In the genomic region with DNA sequence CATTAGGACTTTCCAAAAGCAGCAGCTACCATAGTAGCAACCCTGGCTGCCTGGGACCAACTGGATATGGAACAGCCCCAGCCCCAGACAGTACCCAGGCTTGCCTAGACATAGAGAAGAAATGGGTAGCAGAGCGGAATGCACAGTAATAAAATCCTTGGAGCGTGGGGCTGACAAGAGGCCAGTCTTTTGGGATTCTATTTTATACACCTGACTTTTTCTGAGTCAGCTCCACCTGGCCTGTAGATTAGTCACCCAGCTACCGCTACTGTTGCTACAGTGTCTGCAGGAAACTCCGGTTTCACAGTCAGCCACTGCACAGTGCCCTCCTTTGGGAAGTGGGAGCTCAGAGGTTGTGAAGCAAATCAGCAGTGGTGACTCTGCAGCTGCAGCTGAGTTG, we compare ENCODE assay signal across 28 mouse cellular contexts.
DNase-seq lines count a peak whose midpoint lies in the region; ATAC-seq and TF ChIP-seq lines count a peak whose summit lies in the region.
"Had no signal": no experiment of that assay in that cellular context is flagged by ENCODE, and none has a peak within 500 bp of the region (broad histone marks: within the 10 kb centered on the region; RNA-seq: fewer than 3 reads in every experiment).

No protein-coding gene starts in this region.

- no peak overlapping the region for H3K27ac ChIP-seq in kidney, embryonic 14.5 days (ENCODE audit: low read depth, low read length)
- no peak overlapping the region for H3K27ac ChIP-seq in kidney, adult 2 months (ENCODE audit: insufficient read depth, low read depth, low read length)
- no peak overlapping the region for H3K27ac ChIP-seq in kidney, postnatal 0 days
- no peak overlapping the region for H3K27ac ChIP-seq in stomach, postnatal 0 days (replicated peaks)
- H3K27ac ChIP-seq: embryonic facial prominence, embryonic 10.5 days; embryonic facial prominence, embryonic 13.5 days; forebrain, embryonic 12.5 days; forebrain, embryonic 15.5 days; heart, embryonic 15.5 days; hindbrain, embryonic 10.5 days; hindbrain, embryonic 13.5 days had no signal

- no peaks in the 10 kb centered on the region for H3K36me3 ChIP-seq in kidney, embryonic 14.5 days (ENCODE audit: control insufficient read depth, insufficient read depth, low read length)
- H3K36me3 ChIP-seq in kidney, adult 2 months (ENCODE audit: control insufficient read depth, insufficient read depth, low read length) = no peaks in the 10 kb centered on the region
- H3K36me3 ChIP-seq in kidney, postnatal 0 days (ENCODE audit: insufficient read depth, low read length) = no peaks in the 10 kb centered on the region
- H3K36me3 ChIP-seq in stomach, postnatal 0 days (ENCODE audit: control insufficient read depth, insufficient read depth, low read length) = no peaks in the 10 kb centered on the region
- H3K36me3 ChIP-seq: embryonic facial prominence, embryonic 10.5 days; embryonic facial prominence, embryonic 13.5 days; forebrain, embryonic 12.5 days; forebrain, embryonic 15.5 days; heart, embryonic 12.5 days; heart, embryonic 15.5 days; hindbrain, embryonic 10.5 days; hindbrain, embryonic 13.5 days had no signal

- no peak for TF ChIP-seq EP300 in stomach, postnatal 0 days (optimal IDR thresholded peaks at IDR 0.05)

- H3K4me1 ChIP-seq in kidney, embryonic 14.5 days (ENCODE audit: control insufficient read depth, insufficient read depth, low read length) = no peaks in the 10 kb centered on the region
- no peaks in the 10 kb centered on the region for H3K4me1 ChIP-seq in kidney, adult 2 months (ENCODE audit: control insufficient read depth, insufficient read depth, low read length)
- no peaks in the 10 kb centered on the region for H3K4me1 ChIP-seq in kidney, postnatal 0 days (replicated peaks; ENCODE audit: insufficient read depth, low read length)
- no peaks in the 10 kb centered on the region for H3K4me1 ChIP-seq in stomach, postnatal 0 days (replicated peaks; ENCODE audit: control insufficient read depth, insufficient read depth)
- H3K4me1 ChIP-seq: embryonic facial prominence, embryonic 10.5 days; embryonic facial prominence, embryonic 13.5 days; forebrain, embryonic 12.5 days; forebrain, embryonic 15.5 days; hindbrain, embryonic 10.5 days; hindbrain, embryonic 13.5 days had no signal

- H3K9ac ChIP-seq in kidney, embryonic 14.5 days (ENCODE audit: low read depth, low read length) = no peak overlapping the region
- H3K9ac ChIP-seq in kidney, postnatal 0 days (ENCODE audit: low read depth, low read length) = no peak overlapping the region
- no peak overlapping the region for H3K9ac ChIP-seq in stomach, postnatal 0 days (ENCODE audit: low read length)
- H3K9ac ChIP-seq: embryonic facial prominence, embryonic 13.5 days; forebrain, embryonic 12.5 days; forebrain, embryonic 15.5 days; heart, embryonic 12.5 days; heart, embryonic 15.5 days; hindbrain, embryonic 13.5 days had no signal

- 36% methylated on average over 4 of the region's 4 CpGs for WGBS in kidney, embryonic 14.5 days
- WGBS in kidney, adult 2 months = 55% methylated on average over 4 of the region's 4 CpGs
- WGBS in kidney, postnatal 0 days = 40% methylated on average over 4 of the region's 4 CpGs
- WGBS in stomach, postnatal 0 days = 72% methylated on average over 4 of the region's 4 CpGs

- no peaks in the 10 kb centered on the region for H3K9me3 ChIP-seq in kidney, embryonic 14.5 days (ENCODE audit: control insufficient read depth, low read length)
- H3K9me3 ChIP-seq in kidney, postnatal 0 days (replicated peaks; ENCODE audit: low read length) = no peaks in the 10 kb centered on the region
- H3K9me3 ChIP-seq in stomach, postnatal 0 days (ENCODE audit: control insufficient read depth, low read length) = no peaks in the 10 kb centered on the region
- H3K9me3 ChIP-seq: embryonic facial prominence, embryonic 10.5 days; embryonic facial prominence, embryonic 13.5 days; forebrain, embryonic 12.5 days; forebrain, embryonic 15.5 days; heart, embryonic 12.5 days; heart, embryonic 15.5 days; hindbrain, embryonic 10.5 days; hindbrain, embryonic 13.5 days had no signal

- no peak overlapping the region for H3K4me2 ChIP-seq in kidney, embryonic 14.5 days (replicated peaks; ENCODE audit: low read depth, low read length)
- no peak overlapping the region for H3K4me2 ChIP-seq in kidney, postnatal 0 days (ENCODE audit: low read length)
- H3K4me2 ChIP-seq in stomach, postnatal 0 days (replicated peaks; ENCODE audit: low read depth) = no peak overlapping the region
- H3K4me2 ChIP-seq: embryonic facial prominence, embryonic 13.5 days; forebrain, embryonic 12.5 days; forebrain, embryonic 15.5 days; heart, embryonic 12.5 days; heart, embryonic 15.5 days; hindbrain, embryonic 13.5 days had no signal

- H3K27me3 ChIP-seq in kidney, embryonic 14.5 days (ENCODE audit: control insufficient read depth, insufficient read depth, low read length) = no peaks in the 10 kb centered on the region
- H3K27me3 ChIP-seq in kidney, adult 2 months (replicated peaks; ENCODE audit: control insufficient read depth, insufficient read depth, low read length) = no peaks in the 10 kb centered on the region
- H3K27me3 ChIP-seq in kidney, postnatal 0 days (ENCODE audit: insufficient read depth, low read length) = no peaks in the 10 kb centered on the region
- H3K27me3 ChIP-seq in stomach, postnatal 0 days (ENCODE audit: control insufficient read depth, insufficient read depth, low read length) = no peaks in the 10 kb centered on the region
- H3K27me3 ChIP-seq: embryonic facial prominence, embryonic 13.5 days; forebrain, embryonic 12.5 days; forebrain, embryonic 15.5 days; heart, embryonic 12.5 days; heart, embryonic 15.5 days had no signal

- no peak for TF ChIP-seq CTCF in kidney, adult 2 months (conservative IDR thresholded peaks at IDR 0.05; ENCODE audit: insufficient read depth, insufficient read length, low read depth, low read length)
- no peak for TF ChIP-seq CTCF in kidney, postnatal 0 days (IDR thresholded peaks at IDR 0.05; ENCODE audit: low read depth)
- TF ChIP-seq CTCF in stomach, postnatal 0 days (IDR thresholded peaks at IDR 0.05; ENCODE audit: low read depth) = no peak

- peak; percentile 66; the same call in 1 of the 2 replicates for ATAC-seq in kidney, embryonic 14.5 days (ENCODE audit: low FRiP score, low TSS enrichment)
- peak; percentile 61; the same call in 1 of the 2 replicates for ATAC-seq in kidney, postnatal 0 days (replicated peaks; ENCODE audit: low FRiP score, low read depth)
- 0 out of 2 replicates have a peak, but pooled peaks have one; percentile 40 for ATAC-seq in stomach, postnatal 0 days (ENCODE audit: low FRiP score, low TSS enrichment)
- ATAC-seq: forebrain, embryonic 15.5 days had no signal

- no peak for DNase-seq in kidney, adult 2 months
- peak; percentile 55 for DNase-seq in kidney, postnatal 0 days (ENCODE audit: low spot score)
- DNase-seq in kidney, postnatal 25 days = no peak
- peak; percentile 16 to 43 for DNase-seq in kidney, postnatal 4 days
- DNase-seq in kidney, adult 8-10 months = no peak
- no peak for DNase-seq in stomach, postnatal 0 days (ENCODE audit: low spot score)
- no peak for DNase-seq in embryo, embryonic 10 days (ENCODE audit: low spot score)
- DNase-seq: adrenal gland, postnatal 10 days; adrenal gland, postnatal 36 days; cerebellum, adult 11 months; cerebellum, adult 2 months; cerebellum, adult 9-11 months; cerebellum, postnatal 25 days; embryo, embryonic 11 days; gastrocnemius, postnatal 25 days; heart, adult 18-20 months; heart, postnatal 10 days; heart, postnatal 36 days had no signal

- no peak for TF ChIP-seq POLR2A in kidney, adult 2 months (IDR thresholded peaks at IDR 0.05; ENCODE audit: low read depth, low read length)

- no peak overlapping the region for H3K4me3 ChIP-seq in kidney, embryonic 14.5 days (ENCODE audit: low read length)
- H3K4me3 ChIP-seq in kidney, adult 2 months (ENCODE audit: insufficient read depth, low read depth, low read length) = no peak overlapping the region
- no peak overlapping the region for H3K4me3 ChIP-seq in kidney, postnatal 0 days (replicated peaks; ENCODE audit: low read depth, low read length)
- H3K4me3 ChIP-seq in stomach, postnatal 0 days (ENCODE audit: low read depth, low read length) = no peak overlapping the region
- H3K4me3 ChIP-seq: embryonic facial prominence, embryonic 10.5 days; embryonic facial prominence, embryonic 13.5 days; erythroblast, embryonic 14.5 days; forebrain, embryonic 12.5 days; forebrain, embryonic 15.5 days; heart, embryonic 12.5 days; heart, embryonic 15.5 days; hindbrain, embryonic 10.5 days; hindbrain, embryonic 13.5 days had no signal

Comparison
In these comparisons a context has a peak if more than half of its experiments do, and no peak if none do; other contexts are left out.
1. DNase-seq: peak in kidney, postnatal 0 days (single experiment) and kidney, postnatal 4 days (2 of 2); none in kidney, adult 2 months (single experiment), kidney, postnatal 25 days (0 of 2), kidney, adult 8-10 months (0 of 2), stomach, postnatal 0 days (single experiment) and embryo, embryonic 10 days (single experiment).
2. Peak in every context shown above with its lines, with median percentiles within 50 percentile points of each other: ATAC-seq.